Mouse (Mus musculus): ENCODE measurements at regions not wholly inside any gene's neighbourhood (a gene's known extent, or its start where the extent isn't known, plus 50 kb on each side); places are given as distances from the start of the nearest gene placed in this dataset.
A peak's percentile ranks its signal among the peaks of the same experiment; 100 is the strongest.
"Not testable (repeated sequence)": the region's sequence is repeated elsewhere in the genome, so short reads cannot be mapped to it uniquely, and the experiment has no call there.

DNA sequence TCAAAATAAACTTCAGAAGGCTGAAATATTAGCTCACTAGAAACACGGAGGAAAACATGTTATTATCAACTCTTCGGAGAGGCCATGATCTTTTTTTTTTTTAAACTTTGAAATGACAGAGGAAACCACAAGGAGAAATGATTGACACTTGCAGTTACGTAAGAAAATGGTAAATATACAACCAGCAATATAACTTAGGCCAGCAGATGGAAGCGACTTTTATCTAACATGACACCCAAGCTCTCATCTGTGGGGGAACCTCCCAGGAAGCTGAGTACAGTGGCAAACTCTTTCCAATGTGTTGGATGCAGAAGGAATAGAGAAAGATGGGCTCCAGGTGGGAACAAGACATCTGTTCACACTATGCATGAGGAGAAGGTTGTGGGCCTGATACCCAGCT lies 104.2 kb downstream of the Gm5426 start:
- DNase-seq (ENCODE audit: low spot score in 2 of 2), result no peak

- no peak for DNase-seq (ENCODE audit: low spot score in 2 of 2)
Observed at GRCm38 (mm10) chr10:96253671-96254070, 117.3 kb downstream of the Gm5426 start.

- DNase-seq (ENCODE audit: low spot score in 2 of 2), result no peak
Observed at GRCm38 (mm10) chr10:96254250-96254862, 118.0 kb downstream of the Gm5426 start.

DNA sequence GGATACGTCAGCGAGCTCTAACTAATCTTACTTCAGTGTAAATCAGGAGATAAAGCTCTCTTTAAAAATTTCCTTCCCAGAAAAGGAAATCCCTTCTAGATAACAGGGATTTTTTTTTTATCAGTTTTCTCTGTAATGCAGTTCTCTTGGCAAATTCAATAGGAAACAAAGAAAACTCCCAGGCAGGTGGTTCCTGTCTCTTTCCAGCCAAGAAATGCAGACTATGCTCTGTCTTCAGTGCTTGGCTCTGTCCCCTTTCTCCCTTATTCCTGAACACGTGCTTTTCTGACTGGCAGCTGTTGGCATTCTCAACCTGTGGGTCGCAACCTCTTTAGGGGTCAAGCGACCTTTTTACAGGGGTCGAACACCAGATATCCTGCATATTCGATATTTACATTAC lies 121.5 kb downstream of the Gm5426 start:
- DNase-seq (ENCODE audit: low spot score in 2 of 2), result no peak

DNA sequence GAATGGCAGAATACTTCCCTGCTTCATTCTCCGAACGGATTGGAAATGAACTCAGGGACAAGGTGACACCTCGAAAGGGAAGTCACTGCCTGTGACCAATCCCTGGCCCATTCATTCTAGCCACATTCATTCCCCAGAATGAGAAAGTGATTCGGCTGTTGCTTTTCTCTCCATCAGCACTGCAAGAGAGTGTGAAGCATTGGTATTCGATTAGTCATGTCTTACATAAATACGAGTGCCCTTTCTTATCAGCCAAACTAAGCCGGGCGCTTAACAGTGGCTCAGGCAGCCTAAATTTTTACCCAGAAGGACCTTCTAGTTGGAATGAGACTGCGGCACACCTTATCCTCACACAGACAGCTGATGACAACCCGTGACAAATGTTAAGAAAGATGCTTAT lies 122.8 kb downstream of the Gm5426 start:
- no peak for DNase-seq (ENCODE audit: low spot score in 2 of 2)

DNA sequence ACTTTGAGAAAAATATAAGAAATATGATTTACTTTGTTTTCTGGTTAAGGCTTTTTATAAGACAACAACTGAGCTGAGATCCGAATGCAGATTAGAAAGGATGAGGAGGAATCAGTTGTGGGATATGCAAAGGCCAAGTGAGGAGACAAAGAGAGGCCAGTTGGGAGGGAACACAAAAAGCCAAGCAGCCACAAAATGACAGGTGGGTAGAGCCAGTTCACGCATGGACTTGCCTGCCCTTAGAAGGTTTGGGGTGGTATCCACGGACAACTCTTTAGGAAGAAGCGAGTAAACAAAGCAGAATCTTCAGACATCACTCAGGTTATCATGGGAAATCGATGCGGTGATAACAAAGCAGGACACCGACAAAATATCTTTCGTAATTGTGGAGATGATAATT lies 123.2 kb downstream of the Gm5426 start:
- DNase-seq (ENCODE audit: low spot score in 2 of 2), result no peak

GRCm38 (mm10) chr10:96263544-96263943 lies 127.1 kb downstream of the Gm5426 start:
- no peak for DNase-seq (ENCODE audit: low spot score in 2 of 2)

DNA sequence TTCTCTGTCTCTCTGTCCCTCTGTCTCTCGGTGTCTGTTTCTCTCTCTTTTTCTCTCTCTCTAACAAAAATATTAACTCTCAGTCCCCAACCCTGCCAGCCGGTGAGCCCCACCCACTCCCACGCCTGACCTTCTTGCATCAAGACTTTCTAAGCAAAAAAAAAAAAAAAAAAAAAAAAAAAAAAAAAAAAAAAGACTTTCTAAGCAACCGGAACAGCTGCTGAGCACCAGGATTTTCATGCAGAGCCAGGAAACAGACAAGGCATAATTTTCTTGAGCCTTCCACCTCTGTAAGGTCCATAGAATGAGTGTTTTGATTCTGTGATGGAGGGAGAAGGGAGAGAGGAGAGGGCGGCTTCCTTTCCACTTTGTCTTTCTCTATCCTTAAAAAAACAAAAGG lies 128.0 kb downstream of the Gm5426 start:
- DNase-seq (ENCODE audit: low spot score in 2 of 2), result peak in 1 of 2 experiments; percentile 29

DNA sequence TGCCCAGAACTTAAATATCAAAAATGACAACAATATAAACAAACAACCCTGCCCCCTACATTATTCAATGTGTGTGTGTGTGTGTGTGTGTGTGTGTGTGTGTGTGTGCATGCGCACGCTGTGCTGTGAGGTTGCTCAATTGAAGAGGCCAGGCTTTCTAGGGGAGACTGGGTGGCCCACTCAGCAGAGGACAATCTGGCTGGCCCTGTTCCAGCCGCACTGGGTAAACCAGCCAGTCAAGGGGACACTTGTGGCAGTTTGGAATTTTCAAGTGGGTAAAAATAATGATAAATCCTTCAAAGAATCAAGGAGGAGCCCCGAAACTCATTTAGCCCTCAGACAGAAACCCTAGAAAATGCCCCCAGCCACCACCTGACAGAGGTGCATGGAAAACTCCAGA lies 128.5 kb downstream of the Gm5426 start:
- DNase-seq (ENCODE audit: low spot score in 2 of 2), result no peak

DNA sequence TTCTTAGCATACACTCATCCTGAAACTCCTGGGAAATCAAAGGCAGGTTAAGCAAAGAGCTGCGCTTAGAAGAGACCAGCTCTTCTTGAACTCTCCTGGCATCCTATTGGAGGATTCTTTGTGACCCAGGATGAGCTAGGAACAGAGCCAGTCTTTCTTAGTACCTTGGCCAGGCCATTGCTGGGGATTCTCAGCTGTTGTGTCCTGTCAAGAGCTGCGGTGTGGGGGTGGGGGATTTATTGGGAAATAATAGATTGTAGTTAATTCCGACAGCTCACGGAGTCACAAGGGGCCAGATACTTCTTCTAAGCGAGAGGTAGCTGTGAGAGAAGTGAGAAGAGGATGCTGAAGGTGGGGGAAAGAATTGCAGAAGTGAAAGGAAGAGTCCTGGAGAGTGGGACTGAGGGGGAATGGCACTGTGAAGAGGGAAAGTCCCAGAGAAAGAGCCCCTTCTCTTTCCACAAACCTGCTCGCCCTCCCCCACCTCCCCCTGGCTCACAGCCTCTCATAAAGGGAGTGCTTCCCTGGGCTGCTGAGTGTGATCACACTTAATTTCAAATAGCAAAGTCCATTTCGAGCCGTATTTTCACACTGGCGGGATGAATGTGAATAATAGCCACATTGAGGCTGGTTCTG lies 129.8 kb downstream of the Gm5426 start:
- DNase-seq (ENCODE audit: low spot score in 2 of 2), result no peak

- no peak for DNase-seq (ENCODE audit: low spot score in 2 of 2)
Observed at GRCm38 (mm10) chr10:96267603-96268002, 131.2 kb downstream of the Gm5426 start.

- DNase-seq (ENCODE audit: low spot score in 2 of 2), result no peak
Observed at GRCm38 (mm10) chr10:96273607-96274365, 137.4 kb downstream of the Gm5426 start.

GRCm38 (mm10) chr10:96280149-96280548 lies 143.7 kb downstream of the Gm5426 start:
- DNase-seq (ENCODE audit: low spot score in 2 of 2), result no peak

DNA sequence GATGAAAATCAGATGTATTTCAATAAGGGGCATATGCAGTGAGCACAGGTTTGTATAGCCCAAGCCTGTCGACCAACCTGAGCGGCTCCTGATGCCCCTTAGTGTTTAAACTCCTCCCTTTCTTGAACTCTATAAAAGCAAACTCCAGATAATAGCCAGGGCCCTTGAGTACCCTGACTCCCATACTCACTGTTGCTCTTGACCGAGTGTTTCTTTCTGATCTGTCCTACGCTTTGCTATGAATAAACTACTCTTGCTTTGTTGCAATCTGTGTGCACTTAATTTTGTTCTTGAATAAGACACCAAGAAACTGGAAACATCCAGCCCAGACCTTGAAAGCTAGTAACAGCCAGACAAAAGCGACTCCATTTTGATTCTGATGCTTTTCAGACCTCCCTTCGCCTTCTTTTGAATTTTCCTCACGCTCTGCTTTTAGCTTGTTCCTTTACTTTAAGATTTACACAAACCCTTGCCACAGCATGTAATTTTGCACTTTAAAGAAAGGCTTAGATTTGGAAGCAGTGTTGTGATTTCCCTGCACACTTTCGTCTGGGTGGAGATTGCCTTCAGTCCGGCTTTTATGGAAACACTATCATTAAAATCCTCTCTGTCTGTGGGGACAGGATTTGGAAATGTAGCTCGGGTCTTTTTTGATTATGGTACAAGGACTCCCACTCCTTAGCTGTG lies 149.1 kb downstream of the Gm5426 start:
- DNase-seq (ENCODE audit: low spot score in 2 of 2), result no peak

DNA sequence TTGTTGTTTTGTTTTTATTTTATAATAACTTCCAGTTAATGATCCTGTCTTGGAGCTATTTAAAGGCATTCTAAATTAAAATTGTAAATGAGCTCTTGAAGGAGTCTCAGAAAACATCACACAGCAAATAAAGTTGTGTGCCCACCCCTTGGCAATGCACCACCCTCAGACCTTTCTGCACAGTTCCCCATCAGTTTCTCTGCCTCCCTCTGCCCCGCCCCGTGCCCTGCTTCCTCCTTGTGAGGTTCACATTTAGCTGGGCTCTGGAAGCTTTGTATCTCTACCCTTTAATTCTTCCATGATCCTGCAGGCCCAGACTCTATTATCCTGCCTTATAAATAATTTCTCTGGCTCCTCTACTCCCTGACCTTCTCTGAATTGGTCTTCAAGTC lies 149.7 kb downstream of the Gm5426 start:
- no peak for DNase-seq (ENCODE audit: low spot score in 2 of 2)

- not testable (repeated sequence) for DNase-seq (ENCODE audit: low spot score in 2 of 2)
Observed at GRCm38 (mm10) chr10:96289005-96289404, 152.6 kb downstream of the Gm5426 start.

GRCm38 (mm10) chr10:96293622-96294021 lies 157.2 kb downstream of the Gm5426 start:
- DNase-seq (ENCODE audit: low spot score in 2 of 2), result no peak

DNA sequence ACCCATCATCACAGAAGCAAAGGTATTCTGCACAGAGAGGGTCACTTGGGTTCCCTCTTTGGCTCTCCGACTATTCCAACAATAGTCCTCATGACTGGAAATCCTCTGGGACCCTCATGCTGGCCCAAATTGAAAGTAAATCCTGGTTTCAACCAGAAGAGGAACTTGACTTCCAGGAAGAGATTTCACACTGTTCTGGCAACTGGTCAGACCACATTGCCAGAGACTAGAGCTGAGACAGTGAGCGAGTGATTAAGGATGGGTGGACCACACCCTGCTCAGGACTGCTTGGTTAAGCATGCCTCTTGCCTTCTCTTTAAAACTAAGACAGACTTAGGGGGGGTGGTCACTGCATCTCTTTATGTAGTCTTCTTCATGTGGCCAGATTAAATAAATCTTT lies 158.3 kb downstream of the Gm5426 start:
- no peak for DNase-seq (ENCODE audit: low spot score in 2 of 2)

GRCm38 (mm10) chr10:96297658-96298057 lies 161.3 kb downstream of the Gm5426 start:
- DNase-seq (ENCODE audit: low spot score in 2 of 2), result no peak

DNA sequence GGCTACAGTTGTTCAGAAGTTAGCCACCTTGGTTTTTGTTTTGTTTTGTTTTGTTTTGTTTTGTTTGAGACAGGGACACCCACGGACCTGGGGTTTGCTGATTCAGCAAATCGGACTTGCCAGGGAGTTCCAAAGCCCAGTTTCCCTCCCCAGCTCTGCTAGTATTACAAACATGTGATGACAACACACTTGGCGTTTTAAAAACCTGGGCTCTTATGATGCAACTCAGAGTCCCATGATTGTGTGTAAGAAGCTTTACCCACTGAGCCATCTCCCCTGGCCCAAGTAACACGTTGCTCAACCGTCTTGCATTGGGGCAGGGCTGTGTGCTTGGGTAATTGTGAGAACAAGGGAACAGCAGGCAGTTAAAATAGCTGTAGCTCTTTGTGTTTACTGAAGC lies 162.2 kb downstream of the Gm5426 start:
- DNase-seq (ENCODE audit: low spot score in 2 of 2), result no peak

- DNase-seq (ENCODE audit: low spot score in 2 of 2), result no peak
Observed at GRCm38 (mm10) chr10:96305701-96306100, 169.3 kb downstream of the Gm5426 start.

DNA sequence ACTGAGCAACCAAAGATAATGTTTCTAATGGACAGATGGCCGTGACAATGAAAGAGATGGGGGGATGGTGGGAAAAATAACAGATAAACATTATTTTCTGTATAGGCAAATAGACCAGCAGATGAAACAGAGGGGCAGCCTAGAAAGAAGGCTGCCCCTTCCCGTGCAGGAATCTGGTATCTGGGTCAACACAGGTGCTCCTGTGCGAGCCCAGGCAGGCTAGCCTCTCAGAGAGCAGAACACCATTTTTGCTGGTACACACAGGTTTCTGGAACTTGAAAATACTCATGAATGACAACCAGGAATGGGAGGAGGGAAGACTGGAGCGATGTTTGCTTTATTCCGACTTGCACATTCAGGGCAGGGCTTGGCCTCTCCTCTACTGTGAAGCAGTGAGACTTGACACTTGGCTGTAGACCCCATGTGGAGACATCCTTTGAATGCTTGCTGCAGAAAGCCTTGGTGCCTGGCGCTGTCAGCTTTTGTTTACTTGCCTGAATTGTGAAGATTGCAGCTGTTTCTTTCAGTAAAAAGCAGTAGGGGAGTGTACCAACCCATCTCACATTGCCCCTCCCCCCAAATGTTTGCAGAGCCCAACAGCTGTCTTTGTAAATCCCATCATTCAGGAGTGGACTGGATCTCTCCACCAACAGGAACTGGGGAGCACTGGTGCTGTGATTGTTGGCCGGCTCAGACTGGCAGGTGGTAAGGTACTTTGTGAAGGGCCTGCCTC lies 172.5 kb downstream of the Gm5426 start:
- peak in 1 of 2 experiments; percentile 22 for DNase-seq (ENCODE audit: low spot score in 2 of 2)
